Mouse (Mus musculus): Measurements from ENCODE around the gene Polr3c.

Polr3c gene

GRCm38 (mm10) chr3:96727343-96727827 is at the start of gene Polr3c, which contains the start of gene Rnf115:
Gene Polr3c (minus strand): TSS chr3:96727628.
Gene Rnf115 (plus strand): TSS chr3:96727664.
- CTCF ChIA-PET: interaction anchor here (0.6 to 0.7 kb wide), 2 partner anchors 62 to 119 kb away, joined by 4 read pairs; no protein-coding TSS in a partner anchor

DNA sequence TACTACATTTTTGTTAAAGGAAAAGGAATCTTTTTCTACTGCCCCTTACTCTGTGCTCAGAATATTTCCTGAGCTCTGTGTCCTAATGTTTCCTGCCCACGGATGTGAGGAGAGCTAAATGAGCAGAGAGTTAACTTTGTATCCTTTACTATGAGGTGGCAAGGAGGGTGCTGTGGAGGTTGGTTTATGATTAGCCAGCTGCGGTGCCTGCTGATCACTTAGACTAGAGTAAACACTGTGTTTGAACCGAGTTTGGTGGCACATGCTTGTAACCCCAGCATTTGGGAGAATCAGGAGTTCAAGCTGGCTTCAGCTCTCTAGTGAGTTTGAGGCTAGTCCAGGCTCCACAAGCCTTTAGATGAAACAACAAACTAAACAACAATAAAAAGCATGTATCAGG is 49.7 kb upstream of the Polr3c start:
- CTCF ChIA-PET: no interaction called here

DNA sequence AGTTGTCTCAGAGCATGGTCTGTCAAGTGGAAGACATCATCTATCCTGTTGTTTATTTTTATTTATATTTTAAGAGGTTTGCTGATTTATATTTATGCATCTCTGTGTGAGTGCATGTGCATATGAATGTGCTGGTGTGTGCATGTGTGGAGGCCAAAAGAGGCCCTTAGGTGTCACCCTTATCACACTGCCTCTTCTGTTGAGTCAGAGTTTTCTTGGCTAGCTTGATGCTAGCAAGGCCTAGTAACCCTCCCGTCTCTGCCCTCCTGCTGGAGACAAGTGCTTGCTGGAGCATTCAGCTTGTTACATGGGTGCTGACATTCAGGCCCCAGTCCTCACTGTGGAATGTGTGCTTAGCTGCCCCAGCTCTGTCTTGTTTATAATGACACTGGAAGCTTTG is 45.5 kb upstream of the Polr3c start:
- CTCF ChIA-PET: interaction anchor here (0.6 kb wide), 1 partner anchor 33 kb away, joined by 3 read pairs; no protein-coding TSS in a partner anchor

DNA sequence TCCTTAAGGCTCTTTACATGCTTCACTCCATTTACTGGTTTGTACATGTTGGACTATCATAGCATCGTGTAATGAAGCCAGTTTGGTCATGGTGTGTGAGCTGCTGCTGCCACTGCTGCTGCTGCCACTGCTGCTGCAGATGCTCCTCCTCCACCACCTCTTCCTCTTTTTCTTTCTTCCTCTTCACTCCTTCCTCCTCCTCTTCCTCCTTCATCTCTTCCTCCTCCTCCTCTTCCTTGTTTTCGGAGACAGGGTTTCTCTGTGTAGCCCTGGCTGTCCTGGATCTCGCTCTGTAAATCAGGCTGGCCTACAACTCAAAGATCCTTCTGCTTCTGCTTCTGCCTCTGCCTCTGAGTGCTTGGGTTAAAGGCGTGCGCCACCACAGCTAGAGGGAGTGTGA is 42.5 kb upstream of the Polr3c start:
- CTCF ChIA-PET: no interaction called here

- CTCF ChIA-PET: interaction anchor here (1.4 kb wide), 1 partner anchor 30 kb away, joined by 3 read pairs; no protein-coding TSS in a partner anchor
Observed at GRCm38 (mm10) chr3:96764528-96764927, 37.1 kb upstream of the Polr3c start.

DNA sequence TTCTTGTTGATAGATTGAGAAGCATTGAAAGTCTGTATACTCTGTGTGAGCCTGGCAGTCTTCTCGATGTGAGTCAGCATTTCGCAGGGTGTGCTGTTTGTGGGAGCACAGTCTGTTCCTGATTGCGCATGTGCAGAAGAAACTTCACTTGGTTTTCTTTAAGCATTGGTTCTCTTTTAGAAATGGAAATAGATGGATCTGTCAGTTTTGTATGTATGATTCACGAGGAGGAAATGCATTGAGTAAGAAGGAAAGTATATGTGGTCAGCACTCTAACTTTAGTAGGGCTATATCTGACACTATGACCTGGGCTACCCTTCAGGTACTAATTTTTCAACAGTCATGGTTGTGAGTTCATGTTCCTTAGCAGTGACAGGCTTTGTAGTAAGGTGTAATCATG is 32.3 kb upstream of the Polr3c start:
- CTCF ChIA-PET: no interaction called here

DNA sequence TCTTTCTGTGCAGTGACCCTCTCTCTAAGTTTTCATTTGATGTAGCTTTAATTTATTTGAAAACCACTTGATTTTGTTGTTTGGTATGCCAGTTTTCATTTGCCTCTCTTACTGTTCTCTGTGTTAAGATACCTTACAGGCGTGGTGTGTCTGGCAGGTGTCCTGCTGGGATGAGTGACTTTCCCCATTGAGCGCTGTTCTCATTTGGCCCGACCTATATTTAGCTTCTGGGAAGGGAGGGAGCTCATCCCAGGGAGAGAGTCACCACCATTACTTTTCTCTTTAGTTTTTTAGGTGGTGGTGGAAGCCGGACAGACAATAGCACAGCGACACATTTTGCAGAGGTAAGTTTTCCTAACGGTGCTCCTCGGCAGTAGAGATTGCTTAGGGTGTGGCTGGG is 30.3 kb upstream of the Polr3c start:
- CTCF ChIA-PET: no interaction called here

- CTCF ChIA-PET: no interaction called here
Observed at GRCm38 (mm10) chr3:96755935-96756334, 28.5 kb upstream of the Polr3c start.

DNA sequence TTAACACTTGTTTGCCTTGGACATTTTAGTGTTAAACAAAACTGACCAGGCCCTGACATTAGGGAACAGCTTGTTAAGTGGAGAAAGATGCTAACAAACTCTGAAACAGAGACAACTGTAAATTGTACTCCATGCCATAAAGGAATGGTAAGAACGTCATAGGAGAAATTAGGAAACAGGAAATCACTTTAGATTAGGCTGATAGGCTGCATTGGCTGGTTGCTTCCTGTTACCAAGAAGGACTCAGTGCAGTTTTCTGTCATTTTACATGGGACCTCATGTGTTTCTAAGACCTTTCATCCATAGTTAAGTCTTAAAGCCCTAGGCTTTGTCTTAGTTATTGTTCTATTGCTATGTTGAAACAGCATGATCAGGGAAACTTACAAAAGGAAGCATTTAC is 19.4 kb upstream of the Polr3c start:
- CTCF ChIA-PET: no interaction called here

DNA sequence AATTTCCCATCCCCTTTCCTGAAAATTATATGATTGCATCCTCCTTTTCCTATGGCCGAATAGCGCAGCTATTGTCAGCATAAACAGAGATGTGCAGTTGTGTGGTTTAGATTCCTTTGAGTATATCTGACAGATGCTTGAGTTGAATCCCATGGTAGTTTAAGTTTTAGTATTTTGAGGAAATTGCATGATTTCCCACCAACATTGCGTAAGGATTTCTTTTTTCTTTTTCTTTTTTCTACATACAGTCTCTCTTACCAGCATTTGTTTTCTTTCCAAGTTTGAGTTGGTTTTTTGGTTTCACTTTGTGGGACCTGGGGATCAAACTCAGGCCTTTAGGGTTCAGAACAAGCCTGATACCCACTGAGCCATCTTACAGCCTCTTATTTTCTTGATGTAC is 16.9 kb upstream of the Polr3c start:
- CTCF ChIA-PET: no interaction called here

GRCm38 (mm10) chr3:96740279-96740678 is 12.9 kb upstream of the Polr3c start:
- CTCF ChIA-PET: interaction anchor here (0.7 kb wide), 1 partner anchor 33 kb away, joined by 3 read pairs; no protein-coding TSS in a partner anchor

DNA sequence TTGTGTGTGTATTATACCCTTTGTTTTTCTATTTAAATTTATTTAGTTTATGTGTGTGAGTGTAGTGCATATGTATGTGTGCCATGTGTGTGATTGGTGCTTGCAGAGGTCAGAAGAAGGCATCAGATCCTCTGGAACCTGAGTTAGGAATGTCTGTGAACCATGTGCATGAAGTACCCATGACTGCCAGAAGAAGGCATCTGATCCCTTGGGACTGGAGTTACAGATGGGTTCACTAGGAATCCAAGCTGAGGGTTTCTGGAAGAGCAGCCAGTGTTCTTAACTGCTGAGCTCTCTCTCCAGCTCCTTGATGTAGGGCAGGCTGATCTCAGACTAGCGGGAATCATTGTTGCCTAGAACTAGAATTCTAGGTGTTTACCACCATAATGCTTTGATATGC is 10.6 kb upstream of the Polr3c start:
- CTCF ChIA-PET: interaction anchor here (0.6 to 0.7 kb wide), 2 partner anchors 9 to 12 kb away, joined by 4 to 19 read pairs; no protein-coding TSS in a partner anchor

- CTCF ChIA-PET: no interaction called here
Observed at GRCm38 (mm10) chr3:96737013-96737740, 9.7 kb upstream of the Polr3c start.

DNA sequence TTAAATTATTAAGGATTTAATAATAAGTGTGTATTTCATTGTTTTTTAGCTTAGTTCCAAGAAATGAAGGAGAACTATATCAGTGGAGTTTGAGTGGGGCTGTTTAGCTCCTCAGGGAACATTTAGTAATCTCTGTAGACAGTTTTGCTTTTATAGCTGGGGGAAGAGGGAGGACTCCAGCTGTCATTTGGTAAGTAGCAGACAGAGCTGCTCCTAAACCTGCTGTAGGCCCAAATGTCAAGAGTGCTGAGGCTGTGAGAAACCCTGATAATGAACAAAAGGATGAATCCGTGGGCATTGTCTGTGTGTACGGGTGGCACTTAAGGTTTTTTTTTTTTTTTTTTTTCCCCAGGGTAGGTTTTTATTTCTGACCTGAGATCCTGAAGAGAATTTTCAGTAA is 7.8 kb upstream of the Polr3c start:
- CTCF ChIA-PET: no interaction called here

DNA sequence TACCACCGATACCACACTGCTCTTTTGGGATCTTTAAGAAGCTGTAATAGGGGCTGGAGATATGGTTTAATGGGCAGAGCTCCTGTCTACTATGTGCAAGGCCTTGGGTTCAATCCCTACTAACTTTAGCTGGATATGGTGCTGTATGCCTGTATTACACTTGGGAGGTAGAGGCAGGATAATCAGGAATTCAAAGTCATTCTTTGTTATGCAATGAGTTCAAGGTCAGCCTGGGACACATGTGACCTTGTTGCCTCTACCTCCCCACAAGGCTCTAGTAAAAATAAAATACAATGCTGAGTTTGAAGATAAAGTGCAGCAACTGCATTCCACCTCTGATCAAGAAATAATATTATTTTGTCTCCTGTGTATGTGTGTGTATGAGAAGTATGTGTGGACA is 6.6 kb upstream of the Polr3c start:
- CTCF ChIA-PET: interaction anchor here (1.1 kb wide), 1 partner anchor 31 kb away, joined by 3 read pairs; no protein-coding TSS in a partner anchor

GRCm38 (mm10) chr3:96730785-96731184 is 3.4 kb upstream of the Polr3c start:
- CTCF ChIA-PET: no interaction called here

- CTCF ChIA-PET: interaction anchor here (0.7 to 1.2 kb wide), 2 partner anchors 8 to 828 kb away, joined by 6 to 19 read pairs; no protein-coding TSS in a partner anchor
Observed at GRCm38 (mm10) chr3:96729403-96729784, 2.0 kb upstream of the Polr3c start.

DNA sequence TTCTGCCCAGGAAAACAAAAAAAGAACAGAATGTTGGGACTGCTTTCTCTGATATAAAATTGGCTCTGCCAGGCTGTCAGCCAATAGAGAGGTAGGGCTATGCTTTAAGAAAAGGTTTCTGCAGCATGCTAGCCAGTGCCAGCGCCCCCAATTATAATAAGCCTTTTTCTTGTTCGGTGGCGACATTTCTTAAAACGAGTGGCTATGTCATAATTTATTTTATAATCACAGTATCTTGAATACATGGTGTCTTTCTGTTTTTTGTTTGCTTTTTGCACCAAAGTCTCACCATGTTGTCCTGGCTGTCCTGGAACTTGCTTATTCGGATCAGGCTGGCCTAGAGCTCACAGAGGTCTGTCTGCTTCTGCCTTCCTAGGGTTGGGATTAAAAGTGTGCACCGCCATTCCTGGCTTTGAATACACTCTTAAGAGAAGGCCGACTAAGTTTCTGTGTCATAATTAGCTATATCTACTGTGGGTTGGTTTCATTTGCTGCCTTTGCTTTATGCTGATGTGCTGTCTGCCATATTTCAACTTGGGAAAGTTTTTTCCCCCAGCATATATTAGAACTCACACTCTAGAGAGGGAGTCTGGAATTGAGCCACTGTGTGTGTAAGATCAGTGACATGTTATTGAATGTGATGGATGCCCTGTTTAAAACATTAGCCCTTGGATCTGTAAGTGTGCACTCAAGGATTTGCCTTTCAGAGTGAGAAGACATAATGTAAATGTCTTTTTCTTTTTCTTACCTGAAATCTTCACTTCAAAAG is 1.4 kb upstream of the Polr3c start:
- CTCF ChIA-PET: interaction anchor here (0.7 to 1.2 kb wide), 2 partner anchors 9 to 828 kb away, joined by 6 to 19 read pairs; no protein-coding TSS in a partner anchor

DNA sequence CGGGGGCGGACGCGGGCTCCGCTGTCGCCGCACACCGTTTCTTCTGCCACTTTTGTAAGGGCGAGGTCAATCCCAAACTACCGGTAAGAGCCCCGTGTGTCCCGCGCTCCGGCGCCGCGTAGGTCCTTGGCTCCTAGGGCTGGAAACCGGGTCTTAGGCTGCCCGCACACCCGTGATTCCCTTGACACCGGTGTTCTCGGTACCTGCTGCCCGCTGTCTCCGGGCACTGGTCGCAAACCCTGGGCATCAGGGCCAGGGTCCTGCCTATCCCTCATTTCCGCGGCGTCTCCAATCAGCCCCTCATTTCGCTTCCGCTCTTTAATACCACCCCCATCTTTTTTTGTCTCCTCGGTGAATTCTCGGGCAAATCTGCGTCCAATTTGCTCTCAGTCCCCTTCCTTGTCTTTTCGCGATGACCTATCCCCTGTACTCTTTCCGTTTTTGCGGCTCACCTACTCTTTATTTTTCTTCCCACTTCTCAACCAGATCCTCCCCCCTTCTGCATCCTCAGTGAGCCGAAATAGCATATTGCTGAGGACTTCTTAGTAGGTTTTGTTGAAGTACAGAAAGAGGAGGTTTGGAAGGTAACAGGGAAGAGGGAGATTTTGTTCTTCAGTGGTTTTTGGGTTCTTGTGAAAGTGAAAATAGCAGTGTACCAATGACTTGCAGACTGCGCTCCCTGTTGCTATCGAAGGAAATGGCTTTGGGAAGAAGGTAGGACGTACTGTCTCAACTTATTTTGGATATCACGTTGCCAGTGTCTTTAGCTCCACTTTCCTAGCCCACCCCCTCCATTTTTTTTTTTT is 603 bp upstream of the Polr3c start:
- CTCF ChIA-PET: no interaction called here

- CTCF ChIA-PET: no interaction called here
Observed at GRCm38 (mm10) chr3:96719173-96719572, 8.3 kb downstream of the Polr3c start.

GRCm38 (mm10) chr3:96715854-96716253 is 11.6 kb downstream of the Polr3c start:
- CTCF ChIA-PET: no interaction called here

GRCm38 (mm10) chr3:96714286-96714685 is 13.1 kb downstream of the Polr3c start:
- CTCF ChIA-PET: interaction anchor here (0.5 kb wide), 1 partner anchor 16 kb away, joined by 3 read pairs; no protein-coding TSS in a partner anchor
